Mouse (Mus musculus) myocyte (in vitro differentiated cells): ENCODE measurements at regions not wholly inside any gene's neighbourhood (a gene's known extent, or its start where the extent isn't known, plus 50 kb on each side); places are given as distances from the start of the nearest gene placed in this dataset.

ENCODE experiments used
- MAX ChIP-seq: IDR thresholded peaks from one replicate; pipeline ENCODE4 v1.6.1; 2011; ENCODE audit warnings: low read depth, mild to moderate bottlenecking, control low read depth
- MYOD1 ChIP-seq, 3 experiments: IDR thresholded peaks; one replicate each; pipeline ENCODE4 v1.6.1; 2011; ENCODE audit warnings: control low read depth in 2 of 3, low read depth in 2 of 3, mild to moderate bottlenecking in 2 of 3, moderate library complexity in 1 of 3; ENCODE audit not compliant: insufficient read length in 2 of 3, control insufficient read depth in 1 of 3
- MYOG ChIP-seq, 3 experiments: IDR thresholded peaks; one replicate each; pipeline ENCODE4 v1.6.1; 2011; ENCODE audit warnings: control low read depth in 2 of 3, low read depth in 2 of 3, mild to moderate bottlenecking in 2 of 3; ENCODE audit not compliant: insufficient read length in 2 of 3, control insufficient read depth in 1 of 3, insufficient read depth in 1 of 3
- POLR2A ChIP-seq: IDR thresholded peaks from one replicate; pipeline ENCODE4 v1.6.1; 2011; ENCODE audit warnings: low read depth, mild to moderate bottlenecking, control low read depth, moderate library complexity; ENCODE audit not compliant: insufficient read length
- POLR2AphosphoS2 ChIP-seq: IDR thresholded peaks from one replicate; pipeline ENCODE4 v1.6.1; 2011; ENCODE audit warnings: low read depth, control low read depth; ENCODE audit not compliant: insufficient read length
- SRF ChIP-seq: IDR thresholded peaks from one replicate; pipeline ENCODE4 v1.6.1; 2011; ENCODE audit warnings: low read depth; ENCODE audit not compliant: control insufficient read depth, insufficient read length
- TCF12 ChIP-seq: IDR thresholded peaks from one replicate; pipeline ENCODE4 v1.6.1; 2011; ENCODE audit warnings: mild to moderate bottlenecking, control low read depth; ENCODE audit not compliant: poor library complexity, insufficient read depth, severe bottlenecking
- USF1 ChIP-seq: IDR thresholded peaks from one replicate; pipeline ENCODE4 v1.6.1; 2011; ENCODE audit warnings: low read depth, mild to moderate bottlenecking, control low read depth, moderate library complexity

- no peak for TF ChIP-seq TCF12
- no peak for TF ChIP-seq POLR2A
- no peak for TF ChIP-seq MYOG (IDR thresholded peaks at IDR 0.05; ENCODE audit: control insufficient read depth in 1 of 3, insufficient read depth in 1 of 3, insufficient read length in 2 of 3, low read depth in 2 of 3)
- TF ChIP-seq POLR2AphosphoS2: no peak
- TF ChIP-seq MYOD1 (IDR thresholded peaks at IDR 0.05; ENCODE audit: control insufficient read depth in 1 of 3, insufficient read length in 2 of 3, low read depth in 2 of 3): no peak
- TF ChIP-seq MAX: no peak
- no peak for TF ChIP-seq USF1
- no peak for TF ChIP-seq SRF
These were observed 149.8 kb upstream of the Arid2 start for GRCm38 (mm10) chr15:96137534-96137933.
